Mouse (Mus musculus) liver, embryonic 14.5 days (tissue): ENCODE results near the gene Rnd2.

Experiments used
- CTCF ChIP-seq: IDR thresholded peaks from 2 replicates; pipeline ENCODE4 v1.5.1; 2016; ENCODE audit warnings: antibody characterized with exemption, low read depth, control low read depth
- EP300 ChIP-seq: IDR thresholded peaks from 2 replicates; pipeline ENCODE4 v1.6.1; 2016; ENCODE audit warnings: antibody characterized with exemption, low read depth

DNA sequence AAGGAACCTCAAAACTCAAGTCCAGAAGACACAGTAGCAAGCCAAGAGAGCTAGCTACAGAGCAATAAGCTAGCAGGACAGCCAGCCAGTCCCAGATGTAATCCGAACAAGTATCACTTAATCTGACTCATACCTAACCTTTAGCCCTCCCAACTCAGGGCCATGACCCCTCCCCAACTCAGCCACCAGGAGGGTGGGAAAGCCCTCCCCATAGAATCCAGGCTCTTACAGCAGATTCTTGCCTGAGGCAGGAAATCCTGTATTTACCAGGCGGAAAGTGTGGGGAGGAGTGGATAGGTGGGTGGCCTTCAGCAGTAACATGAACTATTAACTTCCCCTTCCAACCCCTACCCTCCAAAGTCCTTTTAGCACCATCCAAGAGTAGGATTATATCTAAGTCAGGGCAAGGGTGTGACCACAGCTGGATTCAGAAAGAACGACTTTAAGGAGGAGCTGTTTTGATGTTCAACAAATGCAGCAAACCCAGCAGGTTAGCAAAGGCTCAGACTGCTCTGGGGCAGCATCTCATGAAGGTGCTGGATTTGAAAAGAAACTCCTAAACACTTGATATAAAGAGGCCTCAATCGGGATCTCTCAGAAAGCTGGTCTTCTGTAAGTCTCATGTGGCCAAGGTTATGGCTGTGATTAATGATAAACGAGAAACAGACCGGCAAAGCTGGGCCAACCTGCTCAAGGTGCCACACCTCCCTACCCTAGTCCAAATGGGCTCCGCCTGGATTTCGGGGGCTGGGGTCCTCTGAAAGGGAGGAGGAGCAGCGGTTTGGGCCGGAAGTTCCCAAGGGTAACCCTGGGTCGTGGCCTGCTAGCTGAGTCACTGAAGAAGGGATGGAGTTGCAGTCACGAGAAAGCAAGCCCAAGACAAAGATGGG lies at the start of gene Rnd2:
- TF ChIP-seq CTCF = no peak
- TF ChIP-seq EP300 = no peak
